Mouse (Mus musculus): ENCODE measurements around the gene Olfr1340.
A peak's percentile ranks its signal among the peaks of the same experiment; 100 is the strongest.

Gene Olfr1340

DNA sequence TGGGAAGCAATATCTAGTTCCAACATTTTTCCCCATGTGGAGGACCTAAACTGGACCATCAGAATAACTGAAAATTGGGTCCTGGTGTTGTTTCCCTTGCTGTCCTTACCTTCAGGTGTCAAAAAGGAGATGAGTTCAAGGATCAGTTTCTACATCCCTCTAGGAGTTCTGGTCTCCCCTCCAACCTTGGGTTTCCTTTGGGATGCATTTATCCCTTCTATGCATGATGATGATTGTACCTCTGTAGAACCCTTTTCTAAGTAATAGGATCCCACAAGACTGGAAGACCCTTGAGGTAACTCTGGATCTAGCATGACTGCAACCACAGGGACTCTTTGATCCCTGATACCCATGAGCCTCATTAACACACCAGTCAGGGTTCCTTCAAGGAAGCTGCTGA, at the start of gene Olfr1340:
Gene Olfr1340 (plus strand): TSS at position 301 of the 400 bp plus-strand sequence.
- no peak for DNase-seq

DNA sequence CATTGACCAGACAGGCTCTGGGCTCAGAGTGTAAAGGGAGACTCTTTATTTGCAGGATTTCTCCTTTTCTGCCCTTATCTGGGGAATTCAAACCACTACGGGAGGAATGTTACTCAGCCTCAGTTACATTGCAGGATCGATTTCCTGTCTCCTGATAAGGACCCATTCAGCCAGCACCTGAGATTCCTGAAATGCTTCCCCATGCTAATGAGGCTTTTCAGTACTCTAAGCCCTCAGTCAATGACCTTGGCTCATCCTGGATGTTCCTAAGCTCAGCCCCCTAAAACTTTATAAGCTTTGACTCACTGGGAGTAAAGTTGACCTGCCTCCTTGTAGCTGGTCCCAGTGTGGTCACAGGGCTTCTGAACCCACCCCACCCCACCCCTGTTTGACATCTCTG, 32.9 kb upstream of the Olfr1340 start:
- DNase-seq = no peak

DNA sequence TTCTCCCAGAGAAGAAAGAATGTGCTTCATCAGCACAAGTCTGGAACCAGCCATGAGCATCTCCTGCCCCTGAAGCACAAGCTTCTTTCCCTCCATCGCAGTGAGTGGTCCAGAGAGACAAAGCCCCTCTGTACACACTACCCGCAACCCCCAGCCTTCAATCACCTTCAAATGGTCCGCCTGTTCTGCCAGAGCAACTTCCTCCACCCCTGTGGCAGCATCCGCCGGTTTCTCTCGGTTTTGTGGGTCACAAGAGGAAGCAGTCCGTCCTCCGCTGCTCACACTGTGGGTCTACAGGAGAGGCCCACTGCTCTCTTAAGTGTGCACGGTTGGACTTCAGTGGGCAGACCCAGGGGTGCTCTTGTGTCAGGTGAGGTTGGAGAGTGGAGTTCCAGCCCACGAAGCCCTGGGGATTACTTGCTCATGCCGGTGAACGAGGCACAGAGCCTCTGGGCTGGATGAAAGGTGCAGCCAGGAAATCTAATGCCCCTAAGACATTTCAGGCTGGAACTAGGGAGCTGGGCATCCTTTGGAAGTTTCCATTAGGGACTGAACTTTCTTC, 27.4 kb upstream of the Olfr1340 start, which contains the start of gene Olfr1342:
Gene Olfr1342 (minus strand): TSS at position 345 of the 562 bp plus-strand sequence.
- DNase-seq = no peak

DNA sequence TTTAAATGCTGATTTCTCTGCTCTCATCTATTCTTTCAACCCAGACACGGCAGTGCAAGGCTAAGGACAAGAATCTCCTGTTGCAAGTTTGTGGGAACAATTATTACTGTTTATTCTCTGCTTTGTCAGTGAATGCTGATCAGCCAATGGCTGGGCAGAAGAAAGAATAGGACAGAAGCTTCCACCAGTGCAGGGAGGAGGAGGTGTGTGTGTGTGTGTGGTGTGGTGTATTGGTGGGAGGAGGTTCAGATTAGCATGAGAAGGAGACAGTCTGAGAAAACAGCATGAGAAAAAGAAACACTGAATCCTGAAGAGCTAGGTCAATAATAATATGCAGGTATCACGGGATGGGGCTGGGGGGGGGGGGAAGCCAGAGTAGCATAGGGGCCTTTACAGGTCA, 26.1 kb upstream of the Olfr1340 start:
- DNase-seq = no peak

DNA sequence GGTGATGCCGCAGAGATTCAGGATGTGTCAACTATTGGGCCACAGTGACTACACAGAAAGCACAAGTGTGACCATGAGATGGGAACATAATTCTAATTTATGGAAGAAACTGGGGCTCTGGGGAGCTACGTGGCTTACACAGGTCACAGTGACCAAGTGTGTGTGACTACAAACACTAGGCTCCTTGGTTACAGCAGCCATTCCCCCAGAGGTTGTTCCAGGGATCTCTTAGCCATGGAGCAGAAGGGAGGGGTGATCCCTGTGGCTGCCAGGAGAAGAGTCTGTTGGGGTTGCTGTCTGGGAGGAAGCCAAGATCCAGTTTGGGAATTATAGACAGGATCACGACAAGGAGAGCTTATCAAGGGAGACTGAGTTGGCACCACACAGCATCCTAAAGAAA, 16.7 kb upstream of the Olfr1340 start, which contains the start of gene Olfr1341:
Gene Olfr1341 (plus strand): TSS at position 301 of the 400 bp plus-strand sequence.
- DNase-seq = no peak

DNA sequence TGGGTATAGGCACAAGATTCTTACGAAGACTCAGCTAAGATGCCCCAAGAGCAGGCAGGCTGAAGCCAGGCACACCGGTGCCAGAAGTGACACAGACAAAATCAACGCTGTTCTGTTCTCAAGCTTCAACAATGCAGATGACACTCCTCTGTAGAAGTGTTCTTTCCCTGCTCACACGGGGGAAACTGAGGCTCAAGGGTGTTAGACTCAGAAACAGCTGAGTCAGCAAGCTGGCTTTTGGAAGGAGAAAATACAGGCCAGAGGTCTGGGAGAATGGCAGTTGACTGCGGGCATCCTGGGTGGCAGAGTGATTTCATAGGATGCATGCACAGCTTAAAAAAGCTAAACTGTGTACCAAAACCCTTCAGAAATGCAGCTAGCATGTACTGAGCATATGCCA, 11.9 kb upstream of the Olfr1340 start:
- no peak for DNase-seq

DNA sequence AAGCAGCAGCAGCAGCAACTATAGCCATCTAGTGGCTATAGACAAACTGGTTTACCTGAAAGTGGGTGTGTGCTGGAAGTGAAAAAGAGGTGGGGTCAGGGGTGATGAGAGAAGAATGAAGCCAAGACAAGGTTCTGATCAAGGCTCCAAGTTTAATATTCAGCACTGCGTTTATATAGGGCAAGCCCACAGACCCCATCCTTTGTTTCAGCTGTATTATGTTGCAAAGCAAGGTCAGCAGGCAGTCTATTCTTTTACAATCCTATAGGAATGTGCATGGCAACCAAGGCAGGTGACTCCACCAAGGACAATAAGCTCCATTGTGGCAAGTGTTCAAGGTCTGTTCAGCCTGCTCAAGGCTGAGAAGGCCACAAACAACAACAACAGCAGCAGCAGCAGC, 8.3 kb upstream of the Olfr1340 start:
- no peak for DNase-seq

DNA sequence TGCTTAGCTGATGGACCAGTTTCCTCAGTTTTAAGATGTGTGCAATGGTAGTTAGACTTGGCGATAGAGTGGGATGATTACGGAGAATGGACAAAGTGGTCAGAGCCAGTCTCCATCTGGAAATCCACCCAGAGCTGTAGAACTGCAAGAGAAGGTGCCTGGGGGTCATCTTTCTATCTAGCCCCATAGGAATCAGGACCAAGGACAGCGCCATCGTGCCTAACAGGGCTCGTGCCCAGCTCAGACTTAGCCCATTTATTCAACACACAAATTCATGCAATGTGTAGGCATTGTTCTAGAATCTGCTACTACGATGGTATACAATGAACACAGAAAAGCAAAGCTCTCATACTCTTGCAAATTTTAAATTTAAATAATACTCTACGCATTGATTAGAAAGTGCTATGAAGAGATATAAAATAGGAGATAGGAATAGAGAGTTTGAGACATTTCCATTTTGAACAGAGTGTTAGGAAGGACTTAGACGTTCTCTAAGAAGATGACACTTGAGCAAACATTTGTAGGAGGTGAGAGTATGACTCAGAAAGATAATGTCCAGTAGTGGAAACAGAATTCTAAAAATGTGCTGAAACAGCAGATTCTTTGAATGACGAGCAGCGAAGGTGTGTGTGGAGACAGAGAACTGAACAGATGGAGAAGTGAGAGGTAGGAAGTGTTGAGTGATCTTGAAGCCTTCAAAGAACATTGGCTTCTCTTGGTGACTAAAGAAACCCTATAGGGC, 2.0 kb downstream of the Olfr1340 start:
- DNase-seq = peak; percentile 7

DNA sequence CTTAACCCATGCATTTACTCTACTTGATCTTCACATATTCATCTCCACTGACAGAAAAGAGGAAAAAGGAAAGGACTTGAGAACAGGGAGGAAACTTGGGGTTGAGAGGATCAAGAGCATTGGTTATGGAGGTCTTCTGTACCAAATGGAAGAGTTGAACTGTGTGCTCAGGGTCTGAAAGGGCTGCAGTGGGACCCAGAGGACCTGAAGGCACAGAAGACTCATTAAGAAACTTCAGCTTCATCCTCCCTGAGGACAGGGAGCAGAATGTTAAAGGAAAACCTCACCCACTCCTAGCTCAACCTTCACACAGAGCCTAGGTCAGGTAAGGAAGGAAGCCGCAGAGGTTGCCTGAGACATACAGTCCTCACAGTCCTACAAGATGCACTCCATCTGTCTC, 11.9 kb downstream of the Olfr1340 start, which contains the start of gene Olfr1339:
Gene Olfr1339 (plus strand): TSS at position 301 of the 400 bp plus-strand sequence.
- no peak for DNase-seq

DNA sequence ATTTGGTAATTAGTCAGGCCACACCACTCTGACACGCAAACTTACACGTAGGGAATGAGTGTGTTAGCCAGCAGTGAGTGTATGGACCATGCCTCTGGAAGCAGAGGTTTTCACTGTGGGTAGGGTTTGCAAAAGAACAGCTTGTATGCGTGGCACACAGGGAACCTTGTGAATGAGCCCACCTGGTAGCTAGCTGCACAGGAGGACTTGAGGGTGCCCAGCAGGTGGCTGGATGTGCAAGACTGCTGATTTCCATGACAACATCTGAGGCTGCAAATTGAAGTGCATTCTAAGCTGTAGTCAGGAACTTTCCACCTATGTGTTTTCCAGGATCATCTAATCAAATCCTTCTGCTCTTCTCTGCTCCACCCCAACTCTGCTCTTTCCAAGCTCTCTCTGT, 19.6 kb downstream of the Olfr1340 start:
- DNase-seq = no peak

DNA sequence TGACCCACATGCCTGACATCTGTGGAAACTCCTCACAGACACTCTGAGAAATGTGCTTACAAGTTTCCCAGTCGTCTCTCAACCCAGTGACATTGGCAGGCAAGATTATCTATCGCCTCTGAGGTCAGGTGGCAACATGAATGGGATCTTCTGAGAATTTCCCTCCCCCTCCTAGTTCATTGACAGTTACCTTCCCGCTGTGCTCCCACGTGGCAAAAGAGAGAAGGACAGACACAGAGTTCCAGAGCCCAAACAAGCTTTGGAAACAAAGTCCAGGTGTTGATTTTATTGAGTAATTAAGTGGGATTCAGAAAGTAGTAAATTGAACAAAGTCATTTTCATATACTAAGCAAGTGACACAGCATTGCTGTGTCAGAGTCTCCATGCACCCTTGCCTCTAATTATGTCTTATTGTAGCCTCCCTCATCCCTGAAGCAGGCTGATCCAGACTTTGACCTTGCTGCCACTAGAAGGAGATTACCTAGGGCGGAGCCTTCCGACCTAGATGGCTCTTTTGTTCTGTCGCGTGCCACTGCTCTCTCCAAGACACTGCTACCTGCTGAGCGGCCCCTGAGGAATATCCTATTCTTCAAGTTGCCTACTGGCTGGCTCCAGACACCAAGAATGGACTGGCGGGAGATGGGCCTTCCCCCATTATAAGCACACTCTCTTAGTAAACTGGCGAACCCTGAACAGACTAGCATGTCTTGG, 21.2 kb downstream of the Olfr1340 start:
- no peak for DNase-seq

DNA sequence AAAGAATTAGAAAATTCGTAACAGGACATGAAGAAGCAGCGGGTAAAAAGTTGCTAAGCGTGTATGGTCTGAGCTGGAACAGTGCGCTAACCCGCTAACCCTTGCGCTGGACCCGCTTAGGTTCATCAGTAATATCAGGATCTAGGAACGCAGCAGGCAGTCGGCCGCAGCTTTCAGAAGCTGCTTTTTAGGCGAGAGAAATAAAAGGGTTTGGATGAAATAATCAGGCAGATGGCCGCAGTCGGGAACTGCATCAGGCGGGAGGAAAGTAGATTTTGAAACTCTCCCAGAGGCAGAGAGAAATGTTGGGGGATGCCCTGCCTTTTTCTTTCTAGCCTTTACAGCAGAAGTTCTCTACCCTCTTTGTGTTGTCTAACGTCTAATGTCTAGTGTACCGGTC, 21.9 kb downstream of the Olfr1340 start:
- no peak for DNase-seq

DNA sequence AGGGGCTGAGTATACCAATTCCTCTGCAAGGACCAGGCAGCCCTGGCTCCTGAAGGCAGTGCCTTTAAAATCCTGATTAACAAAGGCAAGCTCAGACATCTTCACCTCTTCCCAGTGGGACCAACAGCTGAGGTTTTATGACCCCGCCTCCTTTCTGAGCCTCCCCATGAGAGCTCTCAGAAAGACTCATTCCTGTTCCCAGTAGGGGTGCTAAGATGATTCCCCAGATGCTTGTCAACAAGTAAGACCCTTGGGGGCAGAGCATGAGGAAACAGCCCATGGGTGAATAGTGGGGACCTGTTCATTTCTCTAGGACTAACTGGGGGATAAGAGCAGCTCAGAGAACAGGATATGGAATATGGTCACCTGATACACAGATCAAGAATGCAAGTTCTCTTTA, 38.7 kb downstream of the Olfr1340 start, which contains the start of gene Olfr1338:
Gene Olfr1338 (minus strand): TSS at position 101 of the 400 bp plus-strand sequence.
- DNase-seq = no peak
